Mouse (Mus musculus) left cerebral cortex, adult 9 months (tissue): Measurements from ENCODE around the gene Tex45.

Experiments
- DNase-seq, 2 experiments: peaks; one replicate each; pipeline ENCODE4 v3.0.0; 2022; ENCODE audit warnings: low spot score in 2 of 2

Tex45 gene

GRCm38 (mm10) chr8:3536053-3536841 is 65.6 kb downstream of the Tex45 start:
- DNase-seq, result no peak
